Mouse (Mus musculus) B cell, adult 2 months (primary cell): ENCODE results near the gene Hbs1l.

Experiments
- DNase-seq, 2 experiments: peaks; one replicate each; pipeline ENCODE4 v3.0.0; 2022

The Hbs1l gene

DNA sequence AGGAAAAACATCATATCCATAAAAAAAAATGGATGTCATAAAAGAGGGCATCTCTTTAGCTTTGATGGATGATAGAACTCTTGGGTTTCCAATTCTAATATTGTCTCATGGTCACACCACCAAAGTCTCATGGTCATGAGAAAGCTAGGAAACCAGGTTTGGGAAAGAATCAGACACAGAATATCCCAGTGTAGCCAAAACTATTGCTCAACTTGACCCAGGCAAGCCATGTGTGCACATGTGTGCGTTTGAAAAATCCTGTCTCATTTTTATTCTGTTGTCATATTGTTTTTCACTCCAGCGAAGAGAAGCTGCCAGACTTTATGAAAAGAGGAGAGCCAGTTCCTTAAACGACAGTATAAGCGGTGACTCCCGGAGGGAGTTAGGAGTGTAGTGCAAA lies 114.9 kb downstream of the Hbs1l start:
- DNase-seq, result no peak

DNA sequence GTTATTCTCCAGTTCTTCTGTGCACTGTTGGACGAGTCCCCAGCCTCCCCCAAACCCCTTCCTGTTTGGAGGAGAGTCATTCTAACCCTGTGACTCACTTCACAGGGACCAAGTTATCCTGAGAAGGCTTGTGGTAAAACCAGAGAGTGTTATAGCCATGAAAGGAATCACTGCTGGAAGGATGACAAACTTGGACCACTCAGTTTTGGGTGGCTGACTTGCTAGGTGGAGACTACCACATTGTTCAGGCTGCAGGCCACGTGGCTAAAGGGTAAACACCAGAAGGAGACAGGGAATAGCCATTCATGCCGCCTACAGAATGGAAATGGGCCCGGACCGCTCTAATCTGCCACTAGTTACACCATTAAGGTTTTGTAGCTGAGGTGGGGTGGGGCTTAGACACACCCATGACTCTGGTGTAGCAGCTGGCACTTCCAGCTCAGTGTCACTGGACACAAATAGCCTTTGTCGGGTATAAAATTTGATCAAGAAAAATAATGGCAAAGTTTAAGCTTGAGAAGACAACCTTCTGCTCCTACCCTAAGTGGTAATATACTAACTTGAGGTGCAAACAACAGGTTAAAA lies 115.9 kb downstream of the Hbs1l start:
- DNase-seq, result no peak

DNA sequence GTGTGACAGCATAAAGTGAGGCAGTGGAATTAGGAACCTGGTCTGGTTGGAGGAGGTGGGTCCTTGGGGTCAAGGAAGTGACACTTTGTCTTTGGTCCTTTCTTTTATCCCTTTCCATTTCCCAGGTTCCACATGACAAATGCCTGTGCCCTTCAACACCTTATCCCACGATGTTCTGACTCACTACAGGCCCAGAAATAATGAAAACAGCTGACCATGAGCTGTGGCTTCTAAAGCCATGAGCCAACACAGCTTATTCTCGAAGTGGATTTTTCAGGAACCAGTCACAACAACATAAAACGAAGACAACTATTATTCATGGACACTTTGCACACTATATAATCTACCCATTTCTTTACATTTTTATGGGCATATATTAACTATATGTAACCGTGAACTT lies 119.3 kb downstream of the Hbs1l start:
- no peak for DNase-seq

DNA sequence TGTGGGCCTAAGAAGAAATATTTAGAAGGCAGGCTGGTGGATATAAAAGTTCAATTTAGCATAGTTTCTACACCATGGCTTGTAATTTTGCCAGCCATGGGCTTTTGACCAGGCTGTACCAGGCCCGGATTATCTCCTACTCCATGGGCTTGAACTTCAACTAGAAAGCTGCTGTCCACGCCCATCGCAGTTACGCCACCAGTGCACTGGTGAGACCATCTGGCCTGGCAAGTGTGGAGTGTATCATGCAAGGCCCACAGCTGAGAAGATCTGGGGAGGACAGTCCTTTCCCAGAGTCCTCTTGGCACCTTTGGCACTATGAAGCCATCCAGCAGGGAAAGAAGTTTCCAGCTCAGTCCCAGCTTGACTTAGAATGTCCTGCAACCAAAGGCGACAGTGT lies 120.4 kb downstream of the Hbs1l start:
- no peak for DNase-seq
